Mouse (Mus musculus): ENCODE measurements around the gene Gm2663. TPM values are rescaled to one million over a fixed set of nuclear protein-coding genes. Genes with fewer than 3 reads are reported as not detected.

Gm2663 gene
- polyA plus RNA-seq, 1 experiment from 2014 or later: not detected

DNA sequence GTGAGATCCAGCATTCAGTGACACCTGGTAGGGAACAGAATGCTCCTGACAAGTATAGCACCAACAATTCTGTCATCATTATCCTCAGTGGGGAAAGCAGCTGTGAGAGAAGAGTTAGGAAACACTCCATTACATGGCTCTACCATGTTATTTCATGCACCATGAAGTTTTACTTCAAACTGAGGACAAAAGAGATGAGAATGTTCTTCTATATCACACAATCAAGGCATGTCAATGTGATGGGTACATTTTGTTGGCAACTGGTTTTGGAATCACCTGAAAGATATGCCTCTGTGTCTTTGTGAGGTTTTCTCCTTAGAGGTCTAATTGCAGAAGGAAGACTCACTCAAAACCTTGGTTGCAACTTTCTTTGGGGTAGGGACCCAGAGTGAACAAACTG is 47.5 kb downstream of the Gm2663 start, which contains the start of gene Gm4744:
Gene Gm4744 (minus strand): TSS at position 101 of the 400 bp plus-strand sequence.
- no peak within 1 kb of the TSS for H3K9ac ChIP-seq (ENCODE audit: low read length)
- no peak within 1 kb of the TSS for H3K4me3 ChIP-seq (ENCODE audit: low read depth, low read length)
- H3K4me2 ChIP-seq (ENCODE audit: low read depth, low read length, severe bottlenecking): no peak within 1 kb of the TSS
- H3K9me3 ChIP-seq (ENCODE audit: control insufficient read depth, low read length): no peaks in the 10 kb centered on the region
- H3K27ac ChIP-seq (ENCODE audit: low read depth, low read length): no peak within 1 kb of the TSS
- H3K27me3 ChIP-seq (ENCODE audit: control insufficient read depth, insufficient read depth, low read length): no peaks in the 10 kb centered on the region
- H3K4me1 ChIP-seq (replicated peaks; ENCODE audit: control insufficient read depth, insufficient read depth, low read length): no peaks in the 10 kb centered on the region
- ATAC-seq (replicated peaks; ENCODE audit: low FRiP score) (no peak), DNase-seq (ENCODE audit: low spot score) (no peak)
- H3K36me3 ChIP-seq (ENCODE audit: control insufficient read depth, insufficient read depth, low read length): no peaks in the 10 kb centered on the region

Other genes with a start within 250 kb of the Gm2663 start
- not detected in 2 replicates for gene Moxd2, start 112.0 kb downstream of the Gm2663 start, polyA plus RNA-seq (2014; fragmentation: Nextera tagmentation; extraction: Ambion mirVana)
- gene Prss58, start 99.1 kb downstream of the Gm2663 start, polyA plus RNA-seq (2014; fragmentation: Nextera tagmentation; extraction: Ambion mirVana): not detected in 2 replicates
- not detected in 2 replicates for gene 1700074P13Rik, start 58.9 kb downstream of the Gm2663 start, polyA plus RNA-seq (2014; fragmentation: Nextera tagmentation; extraction: Ambion mirVana)
- not detected in 2 replicates for gene Gm4744, start 47.6 kb downstream of the Gm2663 start, polyA plus RNA-seq (2014; fragmentation: Nextera tagmentation; extraction: Ambion mirVana)
- not detected in 2 replicates for gene 1810009J06Rik, start 34.7 kb downstream of the Gm2663 start, polyA plus RNA-seq (2014; fragmentation: Nextera tagmentation; extraction: Ambion mirVana)
- not detected in 2 replicates for gene 2210010C04Rik, start 36.0 kb upstream of the Gm2663 start, polyA plus RNA-seq (2014; fragmentation: Nextera tagmentation; extraction: Ambion mirVana)

Data from forebrain, embryonic 11.5 days (tissue).